Mouse (Mus musculus): ENCODE data around the gene Gm43738. TPM values are rescaled to one million over a fixed set of nuclear protein-coding genes. Genes with fewer than 3 reads are reported as not detected.

Gm43738 gene
- total RNA-seq, 4 experiments from 2014 or later = not detected

Other genes with a start within 250 kb of the Gm43738 start
- gene Msto1, start 187.1 kb downstream of the Gm43738 start, total RNA-seq (2022) = 10 to 100 TPM; 19.9 to 27.9 (median 24.7) TPM
- gene Ash1l, start 150.5 kb downstream of the Gm43738 start, total RNA-seq (2022) = 10 to 100 TPM; 44.9 to 78.1 (median 58.6) TPM
- gene Dap3, start 149.9 kb downstream of the Gm43738 start, total RNA-seq (2022) = 100 to 1,000 TPM; 128 to 166 (median 148) TPM
- 10 to 100 TPM; 33.8 to 46.8 (median 41.1) TPM for gene Rusc1, start 7.8 kb downstream of the Gm43738 start, total RNA-seq (2022)
- gene Fdps, start 860 bp upstream of the Gm43738 start, total RNA-seq (2022) = 100 to 1,000 TPM; 152 to 387 (median 263) TPM
- under 1 TPM in 2 of 4 experiments, not detected in 2; 0.10 to 0.11 TPM for gene Pklr, start 35.0 kb upstream of the Gm43738 start, total RNA-seq (2022)
- 10 to 100 TPM in 2 of 4 experiments, 1 to 10 TPM in 2; 6.8 to 22.2 (median 10.1) TPM for gene Hcn3, start 59.1 kb upstream of the Gm43738 start, total RNA-seq (2022)
- 10 to 100 TPM; 55.2 to 85.7 (median 71.2) TPM for gene Clk2, start 63.7 kb upstream of the Gm43738 start, total RNA-seq (2022)
- 100 to 1,000 TPM in 1 of 4 experiments, 10 to 100 TPM in 3; 90.1 to 110 (median 94.1) TPM for gene Scamp3, start 76.4 kb upstream of the Gm43738 start, total RNA-seq (2022)
- 10 to 100 TPM; 16.7 to 32.5 (median 23.3) TPM for gene Fam189b, start 82.0 kb upstream of the Gm43738 start, total RNA-seq (2022)
- gene Gba, start 101.8 kb upstream of the Gm43738 start, total RNA-seq (2022) = 10 to 100 TPM; 65.6 to 84.3 (median 70.5) TPM
- gene Thbs3, start 114.1 kb upstream of the Gm43738 start, total RNA-seq (2022) = 1 to 10 TPM; 4.1 to 8.6 (median 7.8) TPM
- 100 to 1,000 TPM; 138 to 169 (median 152) TPM for gene Mtx1, start 126.0 kb upstream of the Gm43738 start, total RNA-seq (2022)
- under 1 TPM in 3 of 4 experiments, not detected in 1; 0.22 to 0.96 (median 0.65) TPM for gene Muc1, start 128.0 kb upstream of the Gm43738 start, total RNA-seq (2022)
- 100 to 1,000 TPM; 131 to 144 (median 135) TPM for gene Krtcap2, start 144.9 kb upstream of the Gm43738 start, total RNA-seq (2022)
- gene Trim46, start 145.2 kb upstream of the Gm43738 start, total RNA-seq (2022) = 1 to 10 TPM; 2.8 to 4.5 (median 3.8) TPM
- gene Dpm3, start 158.3 kb upstream of the Gm43738 start, total RNA-seq (2022) = 100 to 1,000 TPM; 123 to 156 (median 136) TPM
- 10 to 100 TPM; 54.2 to 80.1 (median 64.9) TPM for gene Slc50a1, start 169.5 kb upstream of the Gm43738 start, total RNA-seq (2022)
- gene Efna1, start 180.0 kb upstream of the Gm43738 start, total RNA-seq (2022) = 10 to 100 TPM; 15.9 to 28.0 (median 21.0) TPM
- gene Efna3, start 221.9 kb upstream of the Gm43738 start, total RNA-seq (2022) = 1 to 10 TPM in 1 of 4 experiments, under 1 TPM in 3; 0.15 to 1.5 (median 0.62) TPM
- 1 to 10 TPM; 1.1 to 3.5 (median 1.9) TPM for gene Efna4, start 236.9 kb upstream of the Gm43738 start, total RNA-seq (2022)
- 10 to 100 TPM; 58.4 to 85.4 (median 71.3) TPM for gene Adam15, start 248.9 kb upstream of the Gm43738 start, total RNA-seq (2022)

Data from adrenal gland, adult 8-10 months (tissue).